Mouse (Mus musculus) megakaryocyte, embryonic 14.5 days (primary cell): ENCODE data around the gene 4933411K16Rik. TPM values are rescaled to one million over a fixed set of nuclear protein-coding genes. Genes with fewer than 3 reads are reported as not detected.

Experiments used
- H3K27me3 ChIP-seq: replicated peaks from 2 replicates; pipeline ENCODE3; 2012; ENCODE audit warnings: inconsistent platforms
- H3K36me3 ChIP-seq: replicated peaks from 2 replicates; pipeline ENCODE3; 2012; ENCODE audit warnings: low read length, inconsistent platforms, mixed read lengths
- H3K4me1 ChIP-seq: 2 replicates; pipeline ENCODE4 v1.6.1; 2012; ENCODE audit warnings: inconsistent platforms
- H3K4me3 ChIP-seq: replicated peaks from 2 replicates; pipeline ENCODE3; 2012; ENCODE audit warnings: moderate library complexity, mild to moderate bottlenecking, inconsistent platforms
- H3K9me3 ChIP-seq: 2 replicates; pipeline ENCODE4 v1.6.1; 2012; ENCODE audit warnings: inconsistent platforms
- FLI1 ChIP-seq: IDR thresholded peaks from 2 replicates; pipeline ENCODE4 v1.6.1; 2012; ENCODE audit warnings: low read length, inconsistent platforms, mixed read lengths
- GATA1 ChIP-seq: IDR thresholded peaks from 3 replicates; pipeline ENCODE4 v1.6.1; 2012; ENCODE audit warnings: mixed read lengths, low read length, inconsistent platforms, borderline replicate concordance
- polyA plus RNA-seq: library from polyadenylated mRNA; stranded (reverse); fragments of >175 nt; gene quantifications from 2 replicates; pipeline ENCODE4 v1.2.3, GENCODE M21; 2012; ENCODE audit warnings: low replicate concordance; ENCODE audit not compliant: insufficient read depth

4933411K16Rik gene
- polyA plus RNA-seq, 1 experiment = not detected

GRCm38 (mm10) chr19:42051351-42051750 is 697 bp upstream of the 4933411K16Rik start:
- H3K9me3 ChIP-seq = no peaks in the 10 kb centered on the region
- TF ChIP-seq GATA1 (no peak), FLI1 (no peak)

GRCm38 (mm10) chr19:42054255-42054654 is 2.2 kb downstream of the 4933411K16Rik start:
- H3K36me3 ChIP-seq = no peaks in the 10 kb centered on the region
- no peak for TF ChIP-seq FLI1
- TF ChIP-seq GATA1 = no peak

More at GRCm38 (mm10) chr19:42051351-42051750, 697 bp upstream of the 4933411K16Rik start:
- H3K27me3 ChIP-seq = peaks cover 31% of the 10 kb centered on the region
- H3K4me1 ChIP-seq = peaks cover 2% of the 10 kb centered on the region; the same call in 1 of the 2 replicates
- H3K4me3 ChIP-seq = no peak overlapping the region
- H3K36me3 ChIP-seq = no peaks in the 10 kb centered on the region

GRCm38 (mm10) chr19:42055881-42056280 is 3.8 kb downstream of the 4933411K16Rik start:
- Histone ChIP-seq H3K4me3 (no peak overlapping the region), H3K9me3 (no peaks in the 10 kb centered on the region), H3K27me3 (peaks cover 52% of the 10 kb centered on the region), H3K36me3 (no peaks in the 10 kb centered on the region), H3K4me1 (0 out of 2 replicates have a peak, but pooled peaks cover 2% of the 10 kb centered on the region)
- no peak for TF ChIP-seq FLI1
- TF ChIP-seq GATA1 = no peak

More at GRCm38 (mm10) chr19:42054255-42054654, 2.2 kb downstream of the 4933411K16Rik start:
- Histone ChIP-seq H3K4me3 (no peak overlapping the region), H3K4me1 (0 out of 2 replicates have a peak, but pooled peaks cover 2% of the 10 kb centered on the region), H3K9me3 (no peaks in the 10 kb centered on the region), H3K27me3 (peaks cover 41% of the 10 kb centered on the region)

GRCm38 (mm10) chr19:42056719-42057409 is 4.8 kb downstream of the 4933411K16Rik start:
- peaks cover 60% of the 10 kb centered on the region for H3K27me3 ChIP-seq
- H3K4me3 ChIP-seq = no peak overlapping the region
- 0 out of 2 replicates have a peak, but pooled peaks cover 2% of the 10 kb centered on the region for H3K4me1 ChIP-seq
- H3K9me3 ChIP-seq = no peaks in the 10 kb centered on the region
- TF ChIP-seq GATA1 (no peak), FLI1 (no peak)
- H3K36me3 ChIP-seq = no peaks in the 10 kb centered on the region

GRCm38 (mm10) chr19:42058426-42058825 is 6.4 kb downstream of the 4933411K16Rik start:
- no peak for TF ChIP-seq GATA1
- no peak for TF ChIP-seq FLI1
- H3K27me3 ChIP-seq = peaks cover 65% of the 10 kb centered on the region
- H3K4me3 ChIP-seq = no peak overlapping the region
- 0 out of 2 replicates have a peak, but pooled peaks cover 2% of the 10 kb centered on the region for H3K4me1 ChIP-seq
- H3K9me3 ChIP-seq = no peaks in the 10 kb centered on the region
- no peaks in the 10 kb centered on the region for H3K36me3 ChIP-seq

- no peak overlapping the region for H3K4me3 ChIP-seq
- no peaks in the 10 kb centered on the region for H3K9me3 ChIP-seq
- TF ChIP-seq FLI1 = no peak
- no peak for TF ChIP-seq GATA1
- H3K27me3 ChIP-seq = peaks cover 57% of the 10 kb centered on the region
- H3K36me3 ChIP-seq = no peaks in the 10 kb centered on the region
- no peaks in the 10 kb centered on the region for H3K4me1 ChIP-seq
These were observed 9.4 kb downstream of the 4933411K16Rik start for GRCm38 (mm10) chr19:42061443-42061842.

GRCm38 (mm10) chr19:42068441-42069240 is 16.6 kb downstream of the 4933411K16Rik start:
- TF ChIP-seq GATA1 = no peak
- H3K27me3 ChIP-seq = peaks cover 3% of the 10 kb centered on the region
- no peaks in the 10 kb centered on the region for H3K36me3 ChIP-seq
- peaks cover 7% of the 10 kb centered on the region for H3K9me3 ChIP-seq
- H3K4me1 ChIP-seq = peaks cover 21% of the 10 kb centered on the region
- H3K4me3 ChIP-seq = no peak overlapping the region

- TF ChIP-seq FLI1 (no peak), GATA1 (no peak)
These were observed 17.1 kb downstream of the 4933411K16Rik start for GRCm38 (mm10) chr19:42069241-42069525.

GRCm38 (mm10) chr19:42071221-42071620 is 19.2 kb downstream of the 4933411K16Rik start:
- peaks cover 21% of the 10 kb centered on the region for H3K4me1 ChIP-seq
- TF ChIP-seq FLI1 = no peak
- TF ChIP-seq GATA1 = no peak
- H3K36me3 ChIP-seq = peaks cover 10% of the 10 kb centered on the region
- peaks cover 7% of the 10 kb centered on the region for H3K9me3 ChIP-seq
- H3K27me3 ChIP-seq = no peaks in the 10 kb centered on the region
- H3K4me3 ChIP-seq = no peak overlapping the region

More at GRCm38 (mm10) chr19:42069241-42069525, 17.1 kb downstream of the 4933411K16Rik start:
- H3K36me3 ChIP-seq = no peaks in the 10 kb centered on the region
- H3K27me3 ChIP-seq = no peaks in the 10 kb centered on the region
- no peak overlapping the region for H3K4me3 ChIP-seq
- H3K4me1 ChIP-seq = peaks cover 21% of the 10 kb centered on the region
- peaks cover 7% of the 10 kb centered on the region for H3K9me3 ChIP-seq

GRCm38 (mm10) chr19:42071886-42072608 is 20.0 kb downstream of the 4933411K16Rik start:
- no peak for TF ChIP-seq FLI1
- no peak for TF ChIP-seq GATA1
- Histone ChIP-seq H3K4me3 (no peak overlapping the region), H3K9me3 (peaks cover 7% of the 10 kb centered on the region), H3K4me1 (peaks cover 21% of the 10 kb centered on the region), H3K27me3 (no peaks in the 10 kb centered on the region), H3K36me3 (peaks cover 10% of the 10 kb centered on the region)
